Mouse (Mus musculus) small intestine, adult 2 months (tissue): ENCODE measurements around the gene Mlkl.
"Not testable (repeated sequence)": the region's sequence is repeated elsewhere in the genome, so short reads cannot be mapped to it uniquely, and the experiment has no call there.

ENCODE experiments used
- CTCF ChIP-seq: fragments of 200-500 bp; IDR thresholded peaks from 2 replicates; pipeline ENCODE4 v1.5.1; 2012; ENCODE audit warnings: low read depth, mild to moderate bottlenecking, control low read depth, inconsistent platforms, low read length, moderate library complexity, mixed read lengths; ENCODE audit not compliant: insufficient replicate concordance, insufficient read length; ENCODE audit errors: extremely low read depth
- POLR2A ChIP-seq: fragments of 200-500 bp; IDR thresholded peaks from 2 replicates; pipeline ENCODE4 v1.6.1; 2012; ENCODE audit warnings: low read depth, mild to moderate bottlenecking, control low read depth, inconsistent platforms, low read length, moderate library complexity

DNA sequence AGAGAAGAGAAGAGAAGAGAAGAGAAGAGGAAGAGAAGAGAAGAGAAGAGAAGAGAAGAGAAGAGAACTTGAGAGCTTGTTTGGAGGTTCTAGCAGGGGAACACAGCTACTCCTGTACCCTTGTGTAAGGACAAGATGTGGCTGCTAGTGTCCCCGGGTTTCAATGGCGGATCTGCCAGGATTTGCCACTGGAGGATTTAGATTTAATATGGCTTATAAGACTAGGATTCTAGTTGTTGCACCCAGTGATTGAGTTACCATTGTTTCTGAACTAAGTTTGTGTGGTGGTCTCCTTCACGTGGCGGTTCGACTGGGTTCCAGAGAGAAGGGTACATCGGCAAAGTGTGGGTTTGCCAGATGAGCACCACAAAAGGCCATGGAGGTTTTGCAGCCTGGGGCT lies 24.0 kb downstream of the Mlkl start:
- not testable (repeated sequence) for TF ChIP-seq POLR2A, CTCF
